Mouse (Mus musculus): Measurements from ENCODE around the gene Klhl5. TPM values are rescaled to one million over a fixed set of nuclear protein-coding genes. Genes with fewer than 3 reads are reported as not detected.
A peak's percentile ranks its signal among the peaks of the same experiment; 100 is the strongest.

Klhl5 gene
- polyA plus RNA-seq, 1 experiment from 2014 or later = 31.8 TPM

DNA sequence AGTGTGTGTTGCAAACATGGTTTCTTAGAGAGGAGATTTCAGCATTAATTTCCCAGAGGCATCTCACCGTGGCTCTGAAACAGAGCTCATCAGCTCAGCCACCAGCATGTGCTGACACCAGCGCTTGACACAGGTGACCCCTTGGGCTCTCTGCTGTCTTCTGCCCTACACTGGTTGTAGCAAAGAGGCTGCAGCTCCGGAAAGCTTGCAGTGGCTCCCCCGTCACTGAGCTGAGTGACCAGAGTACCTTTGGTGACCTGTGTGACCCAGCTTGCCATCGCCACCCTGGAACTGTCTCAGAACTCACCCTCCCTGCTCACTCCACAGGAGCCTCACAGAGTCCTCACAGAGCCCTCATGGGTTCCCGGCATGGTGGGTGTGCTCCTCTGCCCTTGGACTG lies 34.9 kb downstream of the Klhl5 start:
- Histone ChIP-seq H3K27me3 (ENCODE audit: insufficient read depth, low read length) (no peaks in the 10 kb centered on the region), H3K9me3 (ENCODE audit: low read depth, low read length) (no peaks in the 10 kb centered on the region), H3K27ac (ENCODE audit: low read depth) (no peak overlapping the region), H3K4me1 (ENCODE audit: insufficient read depth) (no peaks in the 10 kb centered on the region), H3K9ac (no peak overlapping the region), H3K36me3 (ENCODE audit: insufficient read depth) (peaks cover 27% of the 10 kb centered on the region), H3K4me3 (ENCODE audit: low read depth, low read length) (no peak overlapping the region), H3K4me2 (no peak overlapping the region)
- WGBS = 57% methylated on average over 6 of the region's 6 CpGs
- no peak for ATAC-seq (ENCODE audit: insufficient read depth)
- DNase-seq = no peak
- TF ChIP-seq CTCF (IDR thresholded peaks at IDR 0.05; ENCODE audit: low read depth) = no peak

DNA sequence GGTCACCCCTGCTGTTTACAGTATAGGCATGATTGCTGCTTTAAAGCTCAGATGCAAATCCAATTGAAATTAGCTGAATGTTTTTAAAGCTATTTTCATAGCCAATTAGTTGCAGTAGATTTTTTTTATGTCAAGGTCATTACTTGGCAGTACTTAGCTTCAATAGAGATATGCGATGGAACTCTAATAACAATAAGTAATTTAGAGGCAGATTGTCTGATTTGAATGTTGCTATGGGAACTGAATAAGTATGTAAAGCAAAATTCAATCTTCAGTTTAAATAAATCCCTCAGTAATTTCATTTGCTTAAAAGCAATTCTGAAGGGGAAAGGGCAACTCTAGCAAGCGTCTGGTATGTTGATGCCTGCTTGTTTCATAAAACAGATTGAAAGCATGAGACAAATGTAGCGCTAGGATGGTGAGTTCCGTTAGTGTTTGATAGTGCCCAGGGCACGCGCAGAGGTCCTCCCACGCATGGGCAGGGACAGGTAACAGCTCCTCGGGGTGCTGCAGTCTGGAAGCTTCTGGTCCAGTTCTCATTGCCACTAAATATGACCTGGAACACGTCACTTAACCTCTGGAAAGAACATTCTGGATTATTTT lies 38.3 kb downstream of the Klhl5 start:
- 86% methylated on average over 9 of the region's 9 CpGs for WGBS
- Histone ChIP-seq H3K4me1 (ENCODE audit: insufficient read depth) (no peaks in the 10 kb centered on the region), H3K9ac (no peak overlapping the region), H3K27me3 (ENCODE audit: insufficient read depth, low read length) (no peaks in the 10 kb centered on the region), H3K27ac (ENCODE audit: low read depth) (no peak overlapping the region), H3K36me3 (ENCODE audit: insufficient read depth) (peaks cover 42% of the 10 kb centered on the region), H3K4me2 (no peak overlapping the region), H3K4me3 (ENCODE audit: low read depth, low read length) (no peak overlapping the region), H3K9me3 (ENCODE audit: low read depth, low read length) (no peaks in the 10 kb centered on the region)
- DNase-seq = no peak
- TF ChIP-seq CTCF (IDR thresholded peaks at IDR 0.05; ENCODE audit: low read depth) = no peak
- no peak for ATAC-seq (ENCODE audit: insufficient read depth)

DNA sequence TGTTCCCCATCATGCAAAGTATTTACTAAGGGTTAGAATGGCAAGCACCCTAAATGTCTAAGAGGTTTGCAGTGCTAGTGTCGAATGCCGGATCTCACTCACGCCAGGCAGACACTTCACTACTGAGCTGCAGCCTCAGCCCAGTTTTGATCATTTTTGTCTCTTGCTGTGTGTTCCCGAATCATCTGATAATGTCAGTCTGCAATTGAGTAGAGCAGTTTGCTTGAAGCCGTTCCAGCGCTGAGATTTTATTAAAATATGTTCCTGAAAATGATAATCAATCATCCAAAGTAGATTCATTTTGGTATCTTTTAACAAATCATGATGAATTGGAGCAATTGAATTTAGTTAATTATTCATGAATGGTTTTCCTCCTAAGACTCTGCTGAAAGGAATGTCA lies 39.4 kb downstream of the Klhl5 start:
- no peak overlapping the region for H3K4me2 ChIP-seq
- no peak overlapping the region for H3K9ac ChIP-seq
- DNase-seq (no peak), ATAC-seq (ENCODE audit: insufficient read depth) (no peak)
- H3K36me3 ChIP-seq (ENCODE audit: insufficient read depth) = peaks cover 38% of the 10 kb centered on the region
- H3K27ac ChIP-seq (ENCODE audit: low read depth) = no peak overlapping the region
- WGBS = 76% methylated on average over 6 of the region's 6 CpGs
- no peak for TF ChIP-seq CTCF (IDR thresholded peaks at IDR 0.05; ENCODE audit: low read depth)
- no peaks in the 10 kb centered on the region for H3K4me1 ChIP-seq (ENCODE audit: insufficient read depth)
- no peak overlapping the region for H3K4me3 ChIP-seq (ENCODE audit: low read depth, low read length)
- no peaks in the 10 kb centered on the region for H3K27me3 ChIP-seq (ENCODE audit: insufficient read depth, low read length)
- no peaks in the 10 kb centered on the region for H3K9me3 ChIP-seq (ENCODE audit: low read depth, low read length)

DNA sequence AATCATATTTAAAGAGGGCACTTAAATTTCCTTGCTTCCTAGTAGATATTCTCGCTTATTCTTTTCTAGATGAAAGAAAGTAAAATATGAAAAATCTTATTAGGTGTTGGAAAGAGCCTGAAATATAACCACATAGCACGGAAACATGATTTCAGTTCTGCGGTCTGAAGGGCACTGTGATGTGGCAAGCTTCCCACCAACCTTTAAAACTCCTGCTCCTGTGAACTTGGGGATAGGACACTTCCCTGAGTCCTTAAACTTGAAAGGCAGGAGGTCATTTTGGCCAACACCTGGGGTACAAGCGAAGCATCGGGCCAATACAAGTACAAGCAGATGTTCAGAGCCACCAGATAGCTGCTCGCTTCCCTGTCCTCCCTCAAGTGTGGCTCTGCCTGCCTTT lies 42.4 kb downstream of the Klhl5 start:
- TF ChIP-seq CTCF (IDR thresholded peaks at IDR 0.05; ENCODE audit: low read depth) = no peak
- 85% methylated on average over 6 of the region's 6 CpGs for WGBS
- Histone ChIP-seq H3K4me3 (ENCODE audit: low read depth, low read length) (no peak overlapping the region), H3K9me3 (ENCODE audit: low read depth, low read length) (no peaks in the 10 kb centered on the region), H3K4me1 (ENCODE audit: insufficient read depth) (no peaks in the 10 kb centered on the region), H3K9ac (no peak overlapping the region), H3K4me2 (no peak overlapping the region), H3K27me3 (ENCODE audit: insufficient read depth, low read length) (no peaks in the 10 kb centered on the region), H3K36me3 (ENCODE audit: insufficient read depth) (peaks cover 26% of the 10 kb centered on the region), H3K27ac (ENCODE audit: low read depth) (no peak overlapping the region)
- no peak for ATAC-seq (ENCODE audit: insufficient read depth)
- DNase-seq = no peak

DNA sequence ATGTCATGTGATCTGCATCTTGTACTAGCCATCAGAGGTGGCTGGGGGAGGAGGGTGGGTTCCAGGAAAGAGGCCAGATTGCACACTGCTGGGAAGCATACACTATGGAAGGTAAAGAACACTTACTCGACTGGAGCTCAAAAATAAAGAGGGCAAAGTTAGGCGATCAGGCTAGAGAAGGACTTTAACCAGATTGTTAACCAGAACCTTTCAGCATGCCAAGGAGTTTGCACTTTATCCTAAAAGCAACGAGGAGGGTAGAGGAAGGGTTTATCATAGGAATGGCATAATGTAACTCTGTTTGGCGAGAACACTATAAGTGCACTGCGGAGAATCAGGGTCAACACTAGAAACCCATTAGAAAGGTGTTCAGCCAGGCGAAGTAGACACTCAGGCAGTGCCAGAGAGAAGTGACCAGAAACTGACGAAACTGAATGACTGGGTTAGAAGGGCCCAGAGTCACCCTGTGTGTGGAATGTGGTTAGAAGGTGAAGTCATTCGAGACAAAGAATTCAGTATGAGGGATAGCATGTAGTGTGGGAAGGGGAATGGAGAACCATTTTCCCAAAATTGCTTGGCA lies 43.1 kb downstream of the Klhl5 start:
- peak; percentile 30 for DNase-seq
- Histone ChIP-seq H3K4me3 (ENCODE audit: low read depth, low read length) (no peak overlapping the region), H3K9ac (no peak overlapping the region), H3K9me3 (ENCODE audit: low read depth, low read length) (no peaks in the 10 kb centered on the region), H3K4me2 (no peak overlapping the region), H3K4me1 (ENCODE audit: insufficient read depth) (no peaks in the 10 kb centered on the region), H3K27ac (ENCODE audit: low read depth) (no peak overlapping the region), H3K27me3 (ENCODE audit: insufficient read depth, low read length) (no peaks in the 10 kb centered on the region), H3K36me3 (ENCODE audit: insufficient read depth) (peaks cover 21% of the 10 kb centered on the region)
- peak; percentile 63; the same call in 1 of the 2 replicates for ATAC-seq (ENCODE audit: insufficient read depth)
- TF ChIP-seq CTCF (IDR thresholded peaks at IDR 0.05; ENCODE audit: low read depth) = no peak
- 64% methylated on average over 8 of the region's 8 CpGs for WGBS

DNA sequence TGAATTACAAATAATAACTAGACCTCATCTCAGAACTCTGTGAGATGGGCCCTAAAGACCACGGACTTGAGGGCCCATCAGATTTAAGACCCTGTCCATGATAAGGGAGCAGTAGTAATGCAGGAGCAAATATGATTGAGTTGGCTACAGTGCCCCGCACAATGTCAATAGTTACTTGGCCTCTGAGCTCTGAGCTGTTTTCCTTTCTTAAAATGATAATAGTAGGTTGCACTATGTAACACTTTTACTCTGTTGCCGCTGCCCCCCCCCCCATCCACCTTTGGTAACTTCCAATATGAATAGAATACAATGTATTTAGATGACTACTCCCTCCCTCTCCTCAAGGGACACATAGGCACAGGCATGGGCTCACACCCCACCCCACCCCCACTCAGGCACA lies 43.9 kb downstream of the Klhl5 start:
- no peak overlapping the region for H3K4me3 ChIP-seq (ENCODE audit: low read depth, low read length)
- H3K36me3 ChIP-seq (ENCODE audit: insufficient read depth) = peaks cover 21% of the 10 kb centered on the region
- whole genome bisulfite sequencing = 82% methylated on average over 3 of the region's 3 CpGs
- no peak overlapping the region for H3K27ac ChIP-seq (ENCODE audit: low read depth)
- H3K27me3 ChIP-seq (ENCODE audit: insufficient read depth, low read length) = no peaks in the 10 kb centered on the region
- no peak for TF ChIP-seq CTCF (IDR thresholded peaks at IDR 0.05; ENCODE audit: low read depth)
- no peaks in the 10 kb centered on the region for H3K9me3 ChIP-seq (ENCODE audit: low read depth, low read length)
- H3K9ac ChIP-seq = no peak overlapping the region
- H3K4me2 ChIP-seq = no peak overlapping the region
- no peak for DNase-seq
- H3K4me1 ChIP-seq (ENCODE audit: insufficient read depth) = no peaks in the 10 kb centered on the region
- ATAC-seq (ENCODE audit: insufficient read depth) = no peak

DNA sequence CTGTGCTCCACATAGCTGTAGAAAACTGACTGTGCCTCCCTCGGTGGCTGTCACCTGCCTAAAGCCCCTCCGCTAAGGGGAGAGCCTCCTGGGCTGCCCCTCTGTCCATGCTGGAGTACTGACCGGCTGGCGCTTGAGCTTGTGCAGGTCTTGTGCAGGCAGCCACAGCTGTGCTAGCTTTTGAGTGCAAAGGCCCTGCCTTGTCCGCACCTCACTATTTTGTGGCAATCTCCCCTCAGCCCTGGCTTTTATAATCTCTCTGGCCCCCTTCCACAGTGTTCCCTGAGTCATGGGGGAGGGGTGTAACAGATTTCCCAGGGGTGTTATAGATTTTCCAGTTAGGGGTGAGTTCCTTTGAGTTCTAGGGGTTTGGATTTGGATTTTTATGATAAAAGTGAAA lies 44.4 kb downstream of the Klhl5 start:
- Histone ChIP-seq H3K27ac (ENCODE audit: low read depth) (no peak overlapping the region), H3K27me3 (ENCODE audit: insufficient read depth, low read length) (no peaks in the 10 kb centered on the region), H3K4me3 (ENCODE audit: low read depth, low read length) (no peak overlapping the region), H3K4me2 (no peak overlapping the region), H3K4me1 (ENCODE audit: insufficient read depth) (no peaks in the 10 kb centered on the region), H3K9ac (no peak overlapping the region), H3K36me3 (ENCODE audit: insufficient read depth) (peaks cover 21% of the 10 kb centered on the region), H3K9me3 (ENCODE audit: low read depth, low read length) (no peaks in the 10 kb centered on the region)
- ATAC-seq (ENCODE audit: insufficient read depth) (no peak), DNase-seq (no peak)
- no peak for TF ChIP-seq CTCF (IDR thresholded peaks at IDR 0.05; ENCODE audit: low read depth)
- WGBS = 78% methylated on average over 5 of the region's 5 CpGs
